Mouse (Mus musculus): Measurements from ENCODE around the gene Arhgef40.

Arhgef40 gene

DNA sequence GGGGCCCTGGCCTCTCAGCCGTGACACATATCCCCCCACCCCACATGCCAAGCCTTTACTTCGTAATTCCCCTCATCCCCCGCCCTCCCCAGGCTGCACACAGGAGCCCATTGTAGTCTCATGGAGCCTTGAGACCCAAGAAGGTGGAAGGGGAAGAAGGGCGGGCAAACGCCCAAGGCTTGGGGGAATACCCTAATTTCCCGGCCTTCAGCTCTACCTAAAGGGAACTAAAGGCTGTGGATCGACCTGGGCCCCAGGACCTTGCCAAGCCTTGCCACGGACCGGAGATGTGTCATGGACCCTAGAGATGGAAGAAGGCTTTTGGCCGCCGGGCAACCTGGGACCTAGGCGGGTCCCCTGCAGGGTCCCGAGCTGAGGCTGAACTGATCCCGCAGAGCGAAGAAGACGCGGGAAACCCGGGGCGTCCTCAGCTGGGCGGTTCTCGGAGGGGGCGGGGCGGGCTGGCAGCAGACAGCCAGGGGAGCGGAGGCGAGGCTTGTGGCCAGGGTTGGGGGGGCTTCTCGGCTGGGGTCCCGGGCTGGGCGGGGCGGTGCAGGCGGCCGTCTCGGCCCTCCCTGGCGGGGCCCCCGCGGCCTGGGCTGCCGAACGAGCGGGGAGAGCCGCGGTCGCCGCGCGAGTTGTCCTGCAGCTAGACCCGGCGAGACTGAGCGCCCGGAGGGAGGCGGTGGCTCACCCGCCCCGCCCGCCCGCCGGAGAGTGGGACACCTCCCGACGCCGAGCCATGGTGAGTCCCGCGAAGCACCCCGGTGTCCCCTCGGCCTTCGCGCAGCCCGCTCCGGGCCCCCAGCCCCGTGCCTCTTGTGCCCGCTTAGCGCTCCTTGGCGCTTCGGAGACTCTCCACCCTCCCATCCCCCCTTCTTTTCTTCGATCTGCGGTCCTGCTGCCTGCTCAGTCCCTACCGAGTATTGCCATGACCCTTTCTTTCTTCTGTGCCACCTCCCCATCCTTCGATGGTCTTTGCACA, at the start of gene Arhgef40:
Arhgef40 (plus strand) TSS at position 473 of the 985 bp plus-strand sequence.
- DNase-seq (ENCODE audit: low read depth), result no peak

DNA sequence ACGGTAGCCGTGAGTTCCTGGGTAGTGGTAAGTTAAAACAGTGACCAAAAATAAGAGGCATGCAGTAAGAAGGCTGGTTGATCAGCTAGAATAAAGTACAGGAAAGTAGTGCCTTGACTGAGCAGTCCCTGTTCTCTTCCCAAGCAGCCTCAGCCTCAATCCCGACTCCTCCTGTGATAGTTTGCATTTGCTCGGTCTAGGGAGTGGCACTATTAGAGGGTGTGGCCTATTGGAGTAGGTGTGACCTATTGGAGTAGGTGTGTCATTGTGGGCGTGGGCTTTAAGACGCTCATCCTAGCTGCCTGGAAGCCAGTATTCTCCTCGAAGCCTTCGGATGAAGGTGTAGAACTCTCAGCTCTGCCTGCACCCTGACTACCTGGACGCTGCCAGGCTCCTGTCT, 45.5 kb upstream of the Arhgef40 start:
- DNase-seq (ENCODE audit: low read depth), result no peak

DNA sequence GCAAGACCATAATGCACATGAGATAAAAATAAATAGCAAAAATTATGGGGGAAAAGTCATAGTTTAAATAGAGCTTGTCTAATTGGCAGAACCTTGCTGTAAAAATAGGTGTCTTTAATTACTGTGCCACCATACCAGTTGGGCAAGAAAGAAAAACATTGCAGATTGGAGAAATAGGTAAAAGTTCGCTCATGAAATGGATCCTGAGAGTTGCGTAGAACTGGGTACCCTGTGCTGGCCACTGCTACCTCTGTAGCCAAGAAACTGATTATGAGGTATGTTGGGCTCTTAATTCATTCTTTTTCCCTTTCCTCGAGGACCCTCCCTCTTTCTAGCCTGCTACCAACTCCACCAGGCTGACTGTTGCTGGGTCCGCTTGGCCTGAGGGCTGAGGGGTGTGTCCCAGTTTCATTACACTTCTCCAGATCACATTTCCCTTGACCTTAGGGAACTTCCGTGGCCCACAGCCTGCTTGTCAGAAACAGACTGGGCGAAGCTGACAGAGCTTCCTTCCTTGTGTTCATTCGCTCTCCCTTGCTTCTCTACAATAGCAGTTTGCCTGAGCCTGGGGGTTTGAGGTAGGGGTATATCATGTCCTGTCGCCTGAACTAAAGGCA, 43.5 kb upstream of the Arhgef40 start:
- DNase-seq (ENCODE audit: low read depth), result no peak

DNA sequence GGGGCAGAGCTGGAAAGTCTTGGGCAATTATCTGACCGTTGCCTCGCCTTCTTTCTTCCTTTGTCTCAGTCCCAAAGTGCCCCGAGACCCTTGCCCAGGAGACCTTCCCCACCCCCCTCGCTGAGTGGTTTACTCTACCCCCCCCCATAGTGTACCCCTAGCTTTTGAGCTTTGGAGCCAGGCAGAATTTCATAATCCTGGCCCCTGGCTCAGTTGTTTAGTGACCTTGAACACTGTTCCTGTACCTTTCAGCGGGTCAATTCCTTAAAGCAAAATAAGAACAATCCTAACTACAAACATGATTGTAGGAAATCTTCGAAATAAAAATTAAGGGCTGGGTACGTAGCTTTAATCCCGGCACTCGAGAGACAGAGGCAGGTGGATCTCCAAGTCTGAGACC, 42.9 kb upstream of the Arhgef40 start:
- DNase-seq (ENCODE audit: low read depth), result no peak

DNA sequence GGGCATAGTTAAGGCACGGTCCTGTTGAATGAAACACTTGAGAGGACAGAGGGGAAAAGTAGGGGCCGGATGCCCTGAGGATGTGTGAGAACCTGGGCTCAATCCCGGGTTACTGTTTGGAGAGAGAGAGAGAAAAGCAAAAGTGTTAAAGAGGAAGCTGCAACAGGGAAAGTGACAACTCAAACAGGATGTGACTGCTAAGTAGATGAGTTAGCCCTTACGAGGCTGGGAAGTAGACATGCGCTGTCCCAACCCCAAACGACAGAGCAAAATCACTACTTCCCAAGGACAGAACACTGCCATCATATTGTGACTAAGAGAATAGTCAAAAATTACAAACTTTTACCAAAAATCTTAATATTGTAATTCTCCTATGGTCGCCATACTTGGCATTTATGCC, 42.3 kb upstream of the Arhgef40 start:
- DNase-seq (ENCODE audit: low read depth), result no peak

DNA sequence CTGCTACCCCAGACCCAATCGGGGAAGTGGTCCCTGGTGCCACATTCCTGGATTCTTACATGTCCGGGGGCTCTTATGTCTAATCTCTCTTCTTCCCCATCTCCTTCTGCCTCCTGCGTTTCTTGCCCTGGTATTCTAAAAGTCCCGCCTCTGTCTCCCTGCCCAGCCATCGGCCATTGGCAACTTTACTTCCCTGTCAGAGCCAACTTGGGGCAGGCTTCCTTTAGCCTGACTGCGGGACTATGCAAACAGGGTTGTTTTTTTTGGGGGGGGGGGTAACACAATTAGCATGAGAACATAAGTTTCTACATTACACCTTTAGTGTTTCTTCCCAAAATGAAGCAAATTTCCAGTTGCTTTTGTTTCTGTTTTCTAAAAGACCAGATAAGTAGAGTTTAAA, 41.2 kb upstream of the Arhgef40 start:
- DNase-seq (ENCODE audit: low read depth), result no peak

DNA sequence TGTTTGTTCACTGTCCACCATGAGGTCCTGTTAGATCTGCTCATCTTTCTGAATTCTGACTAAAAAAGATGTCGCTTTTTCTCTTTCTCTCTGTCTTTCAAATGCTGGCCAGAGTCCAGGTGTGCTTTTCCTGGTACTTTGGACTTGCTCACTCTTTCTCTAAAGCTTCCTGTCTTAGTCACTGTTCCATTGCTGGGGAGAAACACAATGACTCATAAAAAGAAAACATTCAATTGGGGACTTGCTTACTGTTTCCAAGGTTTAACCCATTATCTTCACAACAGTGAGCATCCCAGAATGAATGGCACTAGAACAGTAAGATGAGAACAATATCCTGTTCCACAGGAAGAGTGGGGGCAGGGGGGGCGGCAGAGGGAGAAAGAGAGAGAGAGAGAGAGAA, 24.2 kb upstream of the Arhgef40 start:
- DNase-seq (ENCODE audit: low read depth), result no peak

DNA sequence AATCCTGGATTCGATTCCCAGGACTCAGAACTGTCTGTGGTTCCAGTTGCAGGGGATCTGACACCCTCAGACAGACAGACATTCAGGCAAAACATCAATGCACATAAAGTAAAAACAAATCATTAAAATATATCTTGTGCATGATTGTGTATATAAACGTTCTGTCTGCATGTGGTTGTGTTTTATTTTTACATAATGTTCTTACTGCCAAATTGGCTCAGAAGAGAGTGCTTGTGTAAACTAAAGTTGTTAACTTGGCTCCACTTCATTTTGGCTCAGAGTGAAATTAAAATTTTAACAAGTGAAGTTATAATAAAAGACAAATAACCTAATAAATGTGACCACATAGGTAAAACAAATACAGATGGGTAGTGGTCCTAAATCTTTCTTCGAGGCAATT, 17.1 kb upstream of the Arhgef40 start:
- DNase-seq (ENCODE audit: low read depth), result no peak

DNA sequence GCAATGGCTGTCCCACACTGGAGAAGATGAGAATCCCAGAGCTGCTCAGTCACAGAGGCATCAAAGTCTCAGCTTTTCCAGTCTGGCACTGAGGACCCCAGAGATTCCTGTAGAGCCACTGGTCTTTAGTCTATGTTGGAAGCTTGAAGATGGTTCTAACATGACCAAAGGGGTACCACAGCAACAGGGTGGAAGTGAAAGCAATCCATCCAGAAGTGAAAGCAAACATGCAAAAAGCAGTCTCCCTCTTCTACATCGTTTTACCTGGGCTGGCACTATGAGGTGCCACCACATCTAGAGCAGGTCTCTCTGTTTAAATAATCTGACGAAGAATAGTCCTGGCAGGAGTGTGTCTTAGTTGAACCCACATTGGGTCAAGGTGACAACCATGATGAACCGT, 5.3 kb upstream of the Arhgef40 start:
- no peak for DNase-seq (ENCODE audit: low read depth)

DNA sequence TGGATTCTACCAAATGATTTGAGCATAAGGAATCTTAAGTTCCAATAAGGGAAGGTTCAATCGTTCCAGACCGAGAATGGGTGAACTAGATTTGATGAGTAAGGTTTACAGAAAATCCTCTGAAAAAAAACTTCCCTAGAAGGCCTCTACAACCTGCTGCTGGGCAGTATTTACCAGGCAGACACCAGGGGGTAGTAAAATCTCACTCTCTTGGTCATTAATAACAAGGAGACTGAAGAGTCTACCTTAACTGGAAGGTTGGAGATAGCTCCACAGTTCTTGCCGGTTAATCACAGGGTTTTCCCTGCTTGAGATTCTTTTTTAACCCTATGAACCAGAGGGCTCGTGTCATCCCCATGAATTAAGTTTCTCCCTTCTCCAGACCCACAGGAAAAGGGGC, 1.3 kb upstream of the Arhgef40 start:
- no peak for DNase-seq (ENCODE audit: low read depth)

DNA sequence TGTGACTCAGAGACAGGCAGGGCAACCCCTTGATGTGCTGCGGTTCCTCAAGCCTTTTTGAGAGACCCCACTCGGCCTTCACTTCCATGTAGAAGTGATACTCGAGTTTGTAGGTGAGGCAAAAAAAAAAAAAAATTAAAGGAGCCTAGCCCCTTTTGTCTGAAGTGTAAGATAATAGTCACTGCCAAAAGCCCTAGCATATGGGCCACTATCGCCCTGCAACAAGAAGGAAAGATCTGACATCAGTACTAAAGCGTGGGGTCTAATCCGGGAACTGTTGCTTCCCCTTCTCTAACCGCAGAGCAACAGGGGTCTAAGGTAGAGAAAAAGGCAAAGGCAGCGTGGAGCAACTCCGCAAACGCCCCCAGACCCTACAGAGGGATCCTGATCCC, 668 bp upstream of the Arhgef40 start:
- no peak for DNase-seq (ENCODE audit: low read depth)

DNA sequence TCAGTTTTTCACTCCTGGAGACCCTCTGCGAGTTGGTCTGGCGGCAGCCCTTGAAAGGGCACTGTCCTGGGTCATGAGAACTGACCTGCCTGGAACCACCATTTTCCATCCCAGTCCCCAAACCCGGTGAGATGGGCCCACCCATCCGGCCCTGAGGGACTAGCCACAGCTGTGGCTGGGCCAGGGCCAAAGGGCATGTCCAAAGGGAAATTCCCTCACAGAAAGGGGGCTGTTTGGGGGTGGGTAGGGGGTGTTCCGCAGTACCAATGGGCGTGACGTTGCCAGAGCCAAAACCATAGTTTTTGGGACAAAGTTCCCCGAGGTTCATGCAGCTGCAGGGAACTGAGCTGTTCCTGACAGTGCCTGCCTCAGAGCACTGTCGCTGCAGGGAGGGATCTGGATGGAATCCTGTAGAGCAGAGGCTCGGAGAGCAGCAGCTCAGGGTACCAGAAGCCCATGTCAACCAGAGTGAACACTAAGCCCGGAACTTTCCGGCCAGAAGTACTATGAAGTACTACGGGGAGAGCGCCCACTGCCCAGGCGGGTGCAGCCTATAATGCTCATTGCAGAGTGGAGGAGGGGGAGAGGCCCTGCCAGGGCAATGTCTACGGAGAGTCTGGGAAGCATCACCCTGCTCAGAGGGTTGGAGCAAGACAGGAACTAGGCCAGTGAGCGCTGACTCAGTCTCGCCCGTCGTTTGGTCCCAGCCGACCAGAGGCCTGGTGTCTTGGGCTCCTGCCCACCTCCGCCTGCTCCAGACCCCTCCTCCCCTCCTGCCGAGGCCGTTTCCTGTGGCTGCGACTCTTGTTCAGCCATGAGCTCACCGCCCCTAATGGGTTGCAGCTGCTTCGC, 1.0 kb downstream of the Arhgef40 start:
- DNase-seq (ENCODE audit: low read depth), result peak; percentile 95

DNA sequence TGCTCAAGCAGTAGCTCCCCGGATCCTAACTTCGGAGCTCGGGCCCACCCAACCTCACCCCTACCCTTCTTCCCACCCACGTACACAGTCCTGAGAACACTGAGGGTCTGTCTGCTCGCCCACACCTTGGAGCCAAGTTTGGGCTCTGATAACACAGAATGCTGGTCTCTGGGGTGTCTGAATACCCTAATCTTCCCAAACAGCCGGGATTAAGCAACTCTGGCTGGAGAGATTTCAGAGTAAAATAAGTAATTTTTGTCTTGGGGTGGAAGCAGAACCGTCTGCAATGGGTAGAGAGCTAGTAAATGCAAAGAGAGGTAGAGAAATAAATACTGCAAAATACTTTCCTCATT, 1.6 kb downstream of the Arhgef40 start:
- no peak for DNase-seq (ENCODE audit: low read depth)

DNA sequence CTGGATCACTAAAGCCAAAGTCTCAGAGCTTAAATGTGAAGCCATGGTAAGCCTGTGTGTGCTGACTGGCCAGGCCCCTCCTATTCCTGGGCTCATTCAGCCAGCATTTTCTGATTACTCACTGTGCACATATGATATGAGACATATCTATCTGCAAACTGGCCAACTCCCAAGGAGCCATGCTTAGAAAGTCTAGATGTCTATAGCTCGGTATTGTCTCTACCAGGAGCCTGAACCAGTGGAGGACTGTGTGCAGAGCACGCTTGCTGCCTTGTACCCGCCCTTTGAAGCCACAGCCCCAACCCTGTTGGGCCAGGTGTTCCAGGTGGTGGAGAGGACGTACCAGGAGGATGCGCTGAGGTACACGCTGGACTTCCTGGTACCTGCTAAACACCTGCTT, 2.7 kb downstream of the Arhgef40 start:
- no peak for DNase-seq (ENCODE audit: low read depth)

DNA sequence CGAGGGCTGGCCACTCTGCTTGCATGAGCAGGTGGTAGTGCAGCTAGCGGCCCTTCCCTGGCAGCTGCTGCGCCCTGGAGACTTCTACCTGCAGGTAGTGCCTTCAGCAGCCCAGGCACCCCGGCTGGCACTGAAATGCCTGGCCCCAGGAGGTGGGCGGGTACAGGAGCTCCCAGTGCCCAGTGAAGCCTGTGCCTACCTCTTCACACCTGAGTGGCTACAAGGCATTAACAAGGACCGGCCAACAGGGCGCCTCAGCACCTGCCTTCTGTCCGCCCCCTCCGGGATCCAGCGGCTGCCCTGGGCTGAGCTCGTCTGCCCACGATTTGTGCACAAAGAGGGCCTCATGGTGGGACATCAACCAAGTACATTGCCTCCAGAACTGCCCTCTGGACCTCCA, 4.2 kb downstream of the Arhgef40 start:
- no peak for DNase-seq (ENCODE audit: low read depth)

DNA sequence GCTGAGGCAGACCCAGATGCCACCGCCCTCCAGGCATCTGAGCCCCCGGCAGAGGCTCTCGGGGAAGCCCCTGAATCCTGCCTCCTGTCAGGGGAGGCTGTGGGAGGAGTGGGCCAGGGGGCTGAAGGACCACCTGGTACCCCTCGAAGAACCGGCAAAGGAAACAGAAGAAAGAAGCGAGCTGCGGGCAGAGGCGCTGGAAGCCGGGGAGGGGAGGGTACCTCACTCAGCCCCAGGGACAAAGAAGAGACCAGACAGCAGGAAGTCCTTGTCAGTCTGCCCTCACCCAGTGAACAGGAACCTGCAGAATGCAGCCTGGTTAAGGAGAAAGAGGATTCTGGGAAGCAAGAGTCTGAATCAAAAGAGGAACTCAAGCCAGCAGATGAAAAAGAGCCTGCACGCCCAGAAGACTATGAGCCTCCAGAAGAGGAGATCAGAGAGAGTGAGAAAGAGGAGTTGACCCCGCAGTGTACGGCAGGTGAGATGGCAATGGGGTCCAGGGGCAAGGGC, 5.0 kb downstream of the Arhgef40 start:
- DNase-seq (ENCODE audit: low read depth), result no peak

DNA sequence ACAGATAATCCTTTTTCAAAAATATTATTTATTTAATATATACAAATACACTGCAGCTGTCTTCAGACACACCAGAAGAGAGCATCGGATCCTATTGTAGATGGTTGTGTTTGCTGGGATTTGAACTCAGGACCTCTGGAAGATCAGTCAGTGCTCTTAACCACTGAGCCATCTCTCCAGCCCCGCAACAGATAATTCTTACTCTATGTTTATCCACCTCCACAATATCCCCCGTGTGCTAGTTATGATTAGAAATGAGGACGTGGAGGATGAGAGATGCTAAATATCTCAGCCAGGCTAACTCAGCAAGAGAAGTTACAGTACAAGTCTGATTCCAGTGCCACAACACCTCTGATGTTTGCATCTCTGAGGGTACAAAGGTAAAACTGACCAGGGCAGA, 9.9 kb downstream of the Arhgef40 start:
- DNase-seq (ENCODE audit: low read depth), result no peak

DNA sequence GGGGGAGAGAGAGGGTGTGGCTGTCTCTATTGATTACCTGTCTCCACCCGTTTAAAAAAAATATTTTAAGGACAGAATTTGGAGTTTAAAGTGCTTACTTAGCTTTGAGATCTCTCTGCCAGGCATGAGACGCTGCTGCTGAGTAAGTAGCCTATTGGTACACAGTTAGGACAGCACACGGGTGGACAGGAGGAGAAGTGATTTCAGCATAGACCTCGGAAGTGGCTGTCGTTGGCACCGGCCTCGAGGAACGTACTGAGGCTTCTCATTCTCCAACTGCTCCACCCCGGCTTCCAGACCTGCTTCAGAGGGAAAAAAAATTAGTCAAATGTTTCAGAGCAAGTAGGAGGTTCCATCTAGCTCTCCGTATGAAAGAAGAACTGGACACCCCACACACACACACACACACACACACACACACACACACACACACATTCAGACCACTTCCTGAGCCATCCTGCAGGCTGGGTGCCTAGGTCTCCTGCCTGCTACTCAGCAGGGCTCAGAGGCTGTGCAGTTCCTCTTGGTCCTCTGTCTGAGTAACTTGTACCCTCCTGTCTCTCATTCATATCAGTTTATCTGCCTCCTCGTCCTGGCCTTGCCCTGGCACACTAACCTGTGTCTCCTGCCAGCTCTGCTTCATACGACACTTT, 10.8 kb downstream of the Arhgef40 start:
- DNase-seq (ENCODE audit: low read depth), result no peak

DNA sequence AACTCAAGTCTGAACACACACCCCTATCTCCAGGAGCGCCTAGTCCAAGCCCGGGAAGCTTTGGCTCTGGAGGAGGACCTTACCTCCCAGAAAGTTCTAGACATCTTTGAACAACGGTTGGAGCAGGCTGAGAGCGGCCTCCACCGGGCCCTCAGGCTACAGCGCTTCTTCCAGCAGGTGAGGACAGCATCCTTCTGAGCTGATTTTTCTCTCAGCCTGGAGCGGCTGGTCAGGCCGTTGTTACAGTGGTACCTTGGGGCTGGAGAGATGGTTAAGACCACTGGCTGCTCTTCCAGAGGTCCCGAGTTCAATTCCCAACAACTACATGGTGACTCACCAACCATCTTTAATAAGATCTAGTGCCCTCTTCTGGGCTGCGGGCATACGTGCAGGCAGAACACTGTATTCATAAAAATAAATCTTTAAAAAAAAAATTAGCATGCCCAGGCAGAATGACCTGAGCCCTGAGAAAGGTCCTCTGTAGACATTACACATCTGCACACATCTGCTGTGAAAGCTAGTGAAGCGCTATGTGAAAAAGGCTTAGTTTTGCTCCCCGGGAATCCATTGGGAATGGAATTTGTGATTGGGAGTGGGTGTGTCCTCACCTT, 11.8 kb downstream of the Arhgef40 start:
- no peak for DNase-seq (ENCODE audit: low read depth)

DNA sequence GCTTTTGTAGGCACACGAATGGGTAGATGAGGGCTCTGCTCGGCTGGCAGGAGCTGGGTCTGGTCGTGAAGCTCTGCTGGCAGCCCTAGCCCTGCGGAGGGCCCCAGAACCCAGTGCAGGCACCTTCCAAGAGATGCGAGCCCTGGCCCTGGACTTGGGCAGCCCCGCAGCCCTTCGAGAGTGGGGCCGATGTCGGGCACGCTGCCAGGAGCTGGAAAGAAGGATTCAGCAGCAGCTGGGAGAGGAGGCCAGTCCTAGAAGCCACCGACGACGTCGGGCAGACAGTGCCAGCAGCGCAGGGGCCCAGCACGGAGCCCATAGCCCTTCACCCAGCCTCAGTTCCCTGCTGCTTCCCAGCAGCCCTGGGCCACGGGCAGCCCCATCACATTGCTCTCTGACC, 12.3 kb downstream of the Arhgef40 start:
- no peak for DNase-seq (ENCODE audit: low read depth)

DNA sequence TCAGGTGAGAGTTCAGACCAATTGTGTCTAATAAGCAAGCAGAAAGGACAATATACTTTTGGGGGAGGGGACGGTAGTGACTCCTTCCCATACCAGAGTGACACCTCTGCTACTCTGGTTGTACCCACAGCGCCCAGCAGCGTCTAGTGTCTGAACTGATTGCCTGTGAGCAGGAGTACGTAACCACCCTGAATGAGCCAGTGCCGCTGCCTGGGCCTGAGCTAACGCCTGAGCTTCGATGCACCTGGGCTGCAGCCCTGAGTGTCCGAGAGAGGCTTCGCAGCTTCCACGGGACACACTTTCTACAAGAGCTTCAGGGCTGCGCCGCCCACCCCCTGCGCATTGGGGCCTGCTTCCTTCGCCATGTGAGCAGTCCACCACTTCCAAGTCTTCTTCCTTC, 13.0 kb downstream of the Arhgef40 start:
- no peak for DNase-seq (ENCODE audit: low read depth)
